Mouse (Mus musculus) embryonic facial prominence, embryonic 12.5 days (tissue): ENCODE results near the gene Ppp2r5e. TPM values are rescaled to one million over a fixed set of nuclear protein-coding genes. Genes with fewer than 3 reads are reported as not detected.
"Not testable (repeated sequence)": the region's sequence is repeated elsewhere in the genome, so short reads cannot be mapped to it uniquely, and the experiment has no call there.

Source experiments
- ATAC-seq: fragments of 200-750 bp; cut with Nextera tagmentation; 2 replicates; pipeline ENCODE4 v1.8.0; 2017; ENCODE audit not compliant: insufficient number of reproducible peaks, insufficient read depth, low FRiP score, low TSS enrichment
- H3K27ac ChIP-seq: fragments of 300-500 bp; sonication (generic); 2 replicates; pipeline ENCODE4 v1.5.1; 2016; ENCODE audit warnings: mild to moderate bottlenecking
- H3K27me3 ChIP-seq: fragments of 300-500 bp; sonication (generic); 2 replicates; pipeline ENCODE4 v1.6.1; 2016; ENCODE audit warnings: mild to moderate bottlenecking, moderate library complexity
- H3K36me3 ChIP-seq: fragments of 300-500 bp; sonication (generic); 2 replicates; pipeline ENCODE4 v1.6.1; 2016; ENCODE audit warnings: mild to moderate bottlenecking
- H3K4me1 ChIP-seq: fragments of 300-500 bp; sonication (generic); 2 replicates; pipeline ENCODE4 v1.6.1; 2016
- H3K4me2 ChIP-seq: fragments of 300-500 bp; sonication (generic); replicated peaks from 2 replicates; pipeline ENCODE4 v1.6.1; 2016; ENCODE audit warnings: mild to moderate bottlenecking, moderate library complexity
- H3K4me3 ChIP-seq: fragments of 300-500 bp; sonication (generic); 2 replicates; pipeline ENCODE4 v1.5.1; 2016; ENCODE audit warnings: mild to moderate bottlenecking
- H3K9ac ChIP-seq: fragments of 300-500 bp; sonication (generic); 2 replicates; pipeline ENCODE4 v1.6.1; 2016; ENCODE audit warnings: mild to moderate bottlenecking, moderate library complexity
- H3K9me3 ChIP-seq: fragments of 300-500 bp; sonication (generic); 2 replicates; pipeline ENCODE4 v1.6.1; 2016; ENCODE audit warnings: mild to moderate bottlenecking, moderate library complexity
- WGBS: fragments of 180-500 bp; shearing (Covaris S2); methylation state at CpG from one replicate; pipeline ENCODE4 v1.1.7; 2016; 5-methylcytosine and 5-hydroxymethylcytosine counted together
- polyA plus RNA-seq: library from polyadenylated mRNA; unstranded; fragments of >200 nt; fragmentation: Nextera tagmentation; extraction: Ambion mirVana; gene quantifications from 2 replicates; pipeline ENCODE4 v1.2.1, GENCODE M21; 2016

The Ppp2r5e gene
- polyA plus RNA-seq, 1 experiment from 2014 or later = 19.2 TPM

DNA sequence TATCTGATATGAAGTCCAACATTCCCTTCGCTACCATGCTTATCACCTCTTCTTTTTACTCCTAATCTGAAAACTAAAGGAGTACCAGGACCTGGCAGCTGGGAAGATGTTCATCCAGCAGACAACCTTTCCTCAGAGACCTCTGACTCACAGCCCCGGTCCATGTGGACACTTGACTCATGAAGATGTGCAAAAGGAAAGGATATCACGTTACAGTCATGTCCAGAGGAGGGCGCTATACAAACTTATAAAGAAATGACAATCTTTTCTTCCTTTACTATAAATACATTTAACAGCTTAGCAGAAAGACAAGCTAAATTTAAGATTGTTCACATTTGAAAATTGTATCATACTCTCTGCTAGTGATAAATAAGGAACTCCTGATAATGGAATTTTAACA lies 143.0 kb downstream of the Ppp2r5e start:
- WGBS = 81% methylated on average over 4 of the region's 4 CpGs
- H3K4me3 ChIP-seq = no peak overlapping the region
- H3K9me3 ChIP-seq = no peaks in the 10 kb centered on the region
- no peak overlapping the region for H3K4me2 ChIP-seq
- no peaks in the 10 kb centered on the region for H3K4me1 ChIP-seq
- no peak for ATAC-seq
- peaks cover 35% of the 10 kb centered on the region for H3K36me3 ChIP-seq
- no peak overlapping the region for H3K27ac ChIP-seq
- no peaks in the 10 kb centered on the region for H3K27me3 ChIP-seq
- no peak overlapping the region for H3K9ac ChIP-seq

DNA sequence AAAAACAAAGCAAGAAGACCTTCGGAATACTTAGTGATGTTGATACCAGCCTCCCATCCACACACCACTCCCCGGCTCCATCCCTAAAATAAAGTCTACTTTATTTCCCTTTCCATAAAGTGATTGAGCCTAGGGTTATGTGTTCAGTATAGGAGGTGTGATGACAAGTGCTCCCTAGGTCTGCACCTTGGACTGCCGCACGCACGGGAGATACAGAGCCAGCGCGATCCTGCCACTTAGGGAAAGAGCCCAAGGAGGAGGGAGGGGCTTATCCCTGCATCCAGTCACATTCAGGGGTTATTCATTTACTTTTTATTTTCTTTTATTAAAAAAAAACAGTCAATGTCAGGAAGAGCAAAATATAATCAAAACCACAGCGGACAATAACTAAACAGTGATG lies 145.5 kb downstream of the Ppp2r5e start:
- H3K4me1 ChIP-seq = no peaks in the 10 kb centered on the region
- no peak overlapping the region for H3K4me3 ChIP-seq
- H3K9ac ChIP-seq = no peak overlapping the region
- no peak overlapping the region for H3K4me2 ChIP-seq
- peaks cover 26% of the 10 kb centered on the region for H3K36me3 ChIP-seq
- no peaks in the 10 kb centered on the region for H3K9me3 ChIP-seq
- ATAC-seq = no peak
- H3K27me3 ChIP-seq = no peaks in the 10 kb centered on the region
- WGBS = 91% methylated on average over 8 of the region's 8 CpGs
- no peak overlapping the region for H3K27ac ChIP-seq

DNA sequence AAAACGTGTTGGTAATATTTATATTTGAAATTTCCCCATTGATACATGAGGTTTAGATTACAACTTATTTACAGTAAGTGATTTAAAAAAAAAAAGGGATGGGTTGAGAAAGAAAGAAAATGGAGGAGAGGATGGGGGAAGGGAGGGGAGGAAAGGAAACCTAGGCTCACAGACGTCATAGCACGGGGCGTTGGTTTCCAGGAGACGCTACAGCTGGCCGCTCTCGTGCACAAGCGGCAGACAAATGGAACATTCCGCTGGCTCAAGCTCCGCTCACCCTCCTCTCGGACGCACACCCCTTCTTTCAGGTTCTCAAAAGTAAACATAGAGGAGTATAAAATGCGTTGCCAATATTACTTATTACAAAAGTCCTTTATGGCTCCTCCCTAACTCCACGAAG lies 146.0 kb downstream of the Ppp2r5e start:
- Histone ChIP-seq H3K4me3 (no peak overlapping the region), H3K4me2 (no peak overlapping the region), H3K36me3 (peaks cover 26% of the 10 kb centered on the region), H3K9me3 (no peaks in the 10 kb centered on the region), H3K9ac (no peak overlapping the region), H3K4me1 (no peaks in the 10 kb centered on the region), H3K27me3 (no peaks in the 10 kb centered on the region), H3K27ac (no peak overlapping the region)
- ATAC-seq = no peak
- WGBS = 85% methylated on average over 14 of the region's 14 CpGs

DNA sequence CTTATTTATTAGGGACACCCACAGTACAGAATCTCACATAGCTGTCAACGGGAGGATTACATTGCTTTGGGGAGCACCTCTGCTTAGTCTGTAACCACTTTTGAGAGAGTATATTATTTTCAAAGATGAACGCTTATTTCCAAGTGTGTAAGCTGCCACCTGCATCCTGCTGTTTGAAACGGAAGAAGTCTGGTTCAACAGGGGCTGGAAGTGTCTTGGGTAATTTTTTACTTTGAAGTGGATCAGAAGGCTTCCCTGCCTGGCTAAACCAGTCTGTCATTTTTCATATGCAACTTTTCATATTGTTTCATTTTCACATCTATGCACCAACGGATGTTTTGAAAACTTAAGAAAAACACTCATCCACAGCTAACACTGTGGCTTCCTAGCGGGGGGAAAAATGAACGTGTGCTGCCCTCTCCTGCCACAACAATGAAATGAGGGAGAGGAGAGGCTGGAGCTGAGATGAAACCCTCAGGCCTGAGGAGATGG lies 146.5 kb downstream of the Ppp2r5e start:
- Histone ChIP-seq H3K36me3 (peaks cover 26% of the 10 kb centered on the region), H3K4me2 (no peak overlapping the region), H3K27me3 (no peaks in the 10 kb centered on the region), H3K9ac (no peak overlapping the region), H3K4me3 (no peak overlapping the region), H3K4me1 (no peaks in the 10 kb centered on the region), H3K9me3 (no peaks in the 10 kb centered on the region), H3K27ac (no peak overlapping the region)
- no peak for ATAC-seq
- WGBS = 70% methylated on average over 6 of the region's 6 CpGs

DNA sequence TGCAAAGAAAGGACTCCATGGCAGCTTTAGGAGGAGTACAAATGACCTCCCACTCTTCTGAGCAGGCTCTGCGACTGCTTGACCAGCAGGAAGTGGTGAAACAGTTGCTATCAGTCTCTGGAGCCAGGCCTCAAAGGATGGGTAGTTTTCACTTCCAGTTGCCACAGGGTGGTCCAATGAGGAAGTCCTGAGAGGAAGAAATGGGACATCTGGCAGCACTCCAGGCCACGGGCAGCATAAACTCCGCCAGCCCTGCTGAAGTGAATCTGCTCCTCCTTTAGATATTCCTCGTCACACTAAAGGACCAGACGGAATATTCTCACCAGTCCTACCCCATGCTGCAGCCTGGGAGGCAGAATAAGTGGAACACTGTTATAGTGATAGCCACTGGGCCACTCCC lies 147.1 kb downstream of the Ppp2r5e start:
- WGBS = 81% methylated on average over 5 of the region's 5 CpGs
- ATAC-seq = no peak

DNA sequence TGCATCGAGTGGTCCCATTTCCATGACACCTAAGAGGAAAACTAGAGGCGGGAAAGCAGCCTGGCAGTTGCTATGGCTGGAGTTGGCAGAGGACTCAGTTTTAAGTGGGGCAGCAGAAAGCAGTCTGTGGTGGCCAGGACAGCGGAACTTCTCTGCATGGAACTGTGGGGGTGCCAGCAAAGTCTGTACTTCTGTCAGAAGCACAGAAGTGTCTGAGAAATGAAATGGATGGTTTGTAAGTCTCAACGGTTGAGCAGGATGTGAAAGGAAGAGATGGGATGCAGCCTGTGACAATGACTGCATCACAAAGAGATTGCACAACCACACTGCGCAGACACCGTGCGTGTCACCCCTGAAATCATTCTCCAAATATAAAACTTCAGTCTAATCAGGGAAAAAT lies 149.8 kb downstream of the Ppp2r5e start:
- Histone ChIP-seq H3K9ac (no peak overlapping the region), H3K9me3 (no peaks in the 10 kb centered on the region), H3K27me3 (no peaks in the 10 kb centered on the region), H3K4me2 (no peak overlapping the region), H3K4me3 (no peak overlapping the region), H3K36me3 (peaks cover 2% of the 10 kb centered on the region; the same call in 1 of the 2 replicates), H3K4me1 (no peaks in the 10 kb centered on the region), H3K27ac (no peak overlapping the region)
- ATAC-seq = no peak
- 91% methylated on average over 7 of the region's 7 CpGs for WGBS

More for the DNA sequence above, 147.1 kb downstream of the Ppp2r5e start:
- Histone ChIP-seq H3K4me3 (no peak overlapping the region), H3K36me3 (peaks cover 25% of the 10 kb centered on the region), H3K9me3 (no peaks in the 10 kb centered on the region), H3K9ac (no peak overlapping the region), H3K27me3 (no peaks in the 10 kb centered on the region), H3K27ac (no peak overlapping the region), H3K4me1 (no peaks in the 10 kb centered on the region), H3K4me2 (no peak overlapping the region)

DNA sequence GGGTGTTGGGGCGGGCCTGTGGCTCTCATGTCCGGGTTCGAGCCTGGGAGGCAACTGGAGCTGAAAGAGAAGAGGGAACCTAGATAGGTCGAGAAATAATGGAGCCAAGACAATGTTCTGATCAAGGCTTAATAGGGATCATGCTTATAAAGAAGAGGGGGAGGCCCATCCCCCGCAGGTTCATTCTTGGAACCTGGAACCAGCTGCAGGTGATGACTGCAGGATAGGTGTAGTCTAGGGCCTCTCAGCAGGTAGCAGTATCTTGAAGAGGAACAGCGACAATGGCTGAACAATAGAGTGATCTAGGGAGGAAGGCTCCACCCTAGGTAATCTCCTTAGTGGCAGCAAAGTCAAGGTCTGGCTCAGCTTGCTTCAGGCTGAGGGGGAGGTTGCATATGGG lies 163.6 kb downstream of the Ppp2r5e start:
- H3K4me1 ChIP-seq, H3K4me2 ChIP-seq, H3K36me3 ChIP-seq, ATAC-seq, H3K4me3 ChIP-seq, H3K9me3 ChIP-seq, H3K27ac ChIP-seq, H3K9ac ChIP-seq, H3K27me3 ChIP-seq: not testable (repeated sequence)
- WGBS = 76% methylated on average over 6 of the region's 6 CpGs

DNA sequence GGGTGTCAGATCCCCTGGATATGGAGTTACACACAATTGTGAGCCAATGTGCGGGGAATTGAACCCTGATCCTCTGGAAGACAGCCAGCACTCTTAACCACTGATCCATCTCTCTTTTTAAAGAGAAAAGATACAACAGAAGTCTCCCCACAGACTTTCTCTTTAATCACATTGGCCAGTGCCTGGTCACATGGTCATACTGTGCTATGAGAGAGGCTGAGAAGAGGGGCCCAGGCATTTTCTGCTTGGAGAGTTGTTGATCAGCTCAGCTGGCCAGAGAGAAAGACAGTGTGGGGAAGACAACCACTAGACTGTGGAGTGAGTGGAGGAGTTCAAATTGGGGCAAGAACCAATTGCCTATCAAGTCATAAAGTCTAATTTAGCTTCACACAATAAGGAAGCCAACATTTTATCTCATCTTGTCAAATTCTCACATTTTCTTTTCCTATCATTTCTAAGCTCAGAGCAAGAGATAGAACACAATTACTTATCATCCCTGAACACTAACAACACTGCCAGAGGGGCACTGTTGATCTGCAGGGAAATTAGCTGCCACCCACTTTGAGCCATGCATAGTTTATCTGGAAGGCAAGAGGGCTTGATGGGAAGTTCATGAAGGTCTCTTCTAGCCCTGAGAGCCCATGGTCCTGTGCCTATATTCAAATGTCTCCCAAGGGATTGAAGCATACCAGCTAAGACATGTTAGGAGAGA lies 166.2 kb downstream of the Ppp2r5e start:
- 82% methylated on average over 1 of the region's 1 CpGs for WGBS
- Histone ChIP-seq H3K36me3 (no peaks in the 10 kb centered on the region), H3K4me2 (no peak overlapping the region), H3K27me3 (no peaks in the 10 kb centered on the region), H3K4me1 (no peaks in the 10 kb centered on the region), H3K9me3 (no peaks in the 10 kb centered on the region), H3K9ac (no peak overlapping the region), H3K27ac (no peak overlapping the region), H3K4me3 (no peak overlapping the region)
- ATAC-seq = no peak

DNA sequence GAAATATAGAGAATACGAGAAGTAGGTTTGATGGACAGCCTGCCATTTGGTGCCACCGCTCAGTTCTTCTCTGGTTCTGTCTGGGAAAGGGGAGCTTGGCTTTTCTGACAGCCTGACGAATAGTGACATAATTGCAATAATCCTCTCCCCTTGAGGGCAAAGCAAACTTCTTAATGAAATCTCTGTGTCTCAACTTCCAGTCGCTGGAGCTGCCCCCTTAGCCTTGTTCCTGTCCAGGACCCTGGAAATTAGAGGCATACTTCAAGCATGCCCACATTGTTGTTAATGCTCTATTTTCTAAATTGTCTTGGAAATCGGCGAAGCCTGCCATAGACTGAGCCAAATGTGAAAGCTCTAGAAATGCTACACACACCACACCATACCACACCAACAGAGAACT lies 167.3 kb downstream of the Ppp2r5e start:
- Histone ChIP-seq H3K4me1 (0 out of 2 replicates have a peak, but pooled peaks cover 2% of the 10 kb centered on the region), H3K27ac (no peak overlapping the region), H3K9ac (no peak overlapping the region), H3K9me3 (no peaks in the 10 kb centered on the region), H3K4me2 (no peak overlapping the region), H3K36me3 (no peaks in the 10 kb centered on the region), H3K27me3 (no peaks in the 10 kb centered on the region), H3K4me3 (no peak overlapping the region)
- 0 out of 2 replicates have a peak, but pooled peaks have one; percentile 52 for ATAC-seq
- 60% methylated on average over 6 of the region's 6 CpGs for WGBS

DNA sequence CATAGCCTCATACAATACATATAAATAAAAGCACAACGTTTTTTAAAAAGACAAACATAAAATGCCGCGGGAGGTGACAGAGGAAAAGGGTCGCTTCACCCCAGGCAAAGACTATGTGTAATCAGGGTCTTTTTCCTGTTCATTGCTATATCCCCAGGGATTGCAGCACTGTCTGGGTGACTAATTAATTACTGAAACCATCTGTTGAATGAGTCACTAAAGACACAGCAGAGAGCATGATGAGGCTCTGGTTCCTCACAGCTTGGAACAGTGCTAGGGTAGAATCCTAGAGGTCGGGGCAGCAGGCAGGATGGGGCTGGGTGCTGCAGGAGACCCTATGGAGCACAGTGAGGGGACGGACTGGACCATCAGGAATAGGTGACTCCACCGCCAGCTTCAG lies 170.2 kb downstream of the Ppp2r5e start:
- Histone ChIP-seq H3K9ac (no peak overlapping the region), H3K27ac (no peak overlapping the region), H3K4me1 (0 out of 2 replicates have a peak, but pooled peaks cover 5% of the 10 kb centered on the region), H3K27me3 (no peaks in the 10 kb centered on the region), H3K9me3 (no peaks in the 10 kb centered on the region), H3K4me2 (no peak overlapping the region), H3K4me3 (no peak overlapping the region), H3K36me3 (no peaks in the 10 kb centered on the region)
- 86% methylated on average over 7 of the region's 7 CpGs for WGBS
- no peak for ATAC-seq

DNA sequence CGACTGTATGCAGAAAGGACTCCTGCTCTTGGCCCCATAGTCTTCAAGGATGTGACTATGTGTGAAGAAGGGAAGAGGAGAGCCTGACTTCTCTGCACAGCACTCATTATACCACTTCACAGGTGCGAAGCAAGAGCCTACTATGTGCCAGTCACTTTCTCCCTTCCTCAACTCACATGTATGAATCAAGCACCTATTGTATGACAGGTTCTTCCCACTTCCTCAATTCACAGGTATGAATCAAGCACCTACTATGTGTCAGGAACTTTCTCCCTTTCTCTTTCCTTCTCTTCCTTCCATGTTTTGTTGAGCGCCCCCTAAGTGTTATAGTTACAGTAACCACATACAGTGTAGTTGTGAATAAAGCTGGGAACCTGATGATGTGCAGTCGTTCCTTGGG lies 171.2 kb downstream of the Ppp2r5e start:
- Histone ChIP-seq H3K4me1 (0 out of 2 replicates have a peak, but pooled peaks cover 5% of the 10 kb centered on the region), H3K27ac (no peak overlapping the region), H3K4me2 (no peak overlapping the region), H3K9ac (no peak overlapping the region), H3K9me3 (no peaks in the 10 kb centered on the region), H3K27me3 (no peaks in the 10 kb centered on the region), H3K4me3 (no peak overlapping the region), H3K36me3 (no peaks in the 10 kb centered on the region)
- ATAC-seq = no peak
- 82% methylated on average over 4 of the region's 4 CpGs for WGBS

DNA sequence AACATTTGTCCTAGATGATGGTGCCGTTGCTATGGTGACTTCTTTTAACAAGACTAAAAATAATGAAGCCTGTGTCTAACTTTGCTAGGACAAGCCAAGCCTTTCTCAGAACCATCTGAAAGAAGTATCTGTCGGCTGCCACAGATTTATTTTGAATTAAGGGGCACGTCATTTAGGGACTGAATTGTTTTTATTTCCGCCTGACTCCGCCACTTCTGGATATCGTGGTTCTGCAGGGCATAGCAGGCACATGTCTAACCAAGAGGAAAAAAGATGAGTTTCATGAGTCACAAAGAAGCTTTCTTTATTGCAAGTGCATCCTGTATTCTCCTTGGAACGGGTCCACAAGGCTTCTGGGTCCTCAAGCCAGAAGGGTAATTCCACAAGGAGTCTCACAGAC lies 171.7 kb downstream of the Ppp2r5e start:
- no peak overlapping the region for H3K4me3 ChIP-seq
- no peak for ATAC-seq
- H3K4me1 ChIP-seq = 0 out of 2 replicates have a peak, but pooled peaks cover 5% of the 10 kb centered on the region
- no peak overlapping the region for H3K9ac ChIP-seq
- no peaks in the 10 kb centered on the region for H3K27me3 ChIP-seq
- no peaks in the 10 kb centered on the region for H3K9me3 ChIP-seq
- H3K4me2 ChIP-seq = no peak overlapping the region
- H3K36me3 ChIP-seq = no peaks in the 10 kb centered on the region
- 67% methylated on average over 7 of the region's 7 CpGs for WGBS
- no peak overlapping the region for H3K27ac ChIP-seq
